Mouse (Mus musculus): Measurements from ENCODE around the gene Atp6v0e. TPM values are rescaled to one million over a fixed set of nuclear protein-coding genes. Genes with fewer than 3 reads are reported as not detected.

Atp6v0e gene
- polyA plus RNA-seq, 1 experiment: 354 TPM

GRCm38 (mm10) chr17:26637851-26638250, 25.2 kb upstream of the Atp6v0e start:
- H3K27ac ChIP-seq (ENCODE audit: control insufficient read depth, insufficient read depth, low read length): no peak overlapping the region

GRCm38 (mm10) chr17:26638655-26639054, 24.4 kb upstream of the Atp6v0e start:
- no peak overlapping the region for H3K4me3 ChIP-seq (ENCODE audit: control insufficient read depth, insufficient read depth, low read length)
- no peaks in the 10 kb centered on the region for H3K27me3 ChIP-seq (ENCODE audit: control insufficient read depth, insufficient read depth, low read length)
- no peaks in the 10 kb centered on the region for H3K4me1 ChIP-seq (replicated peaks; ENCODE audit: control insufficient read depth, insufficient read depth, low read length)
- peak; percentile 69 for DNase-seq
- WGBS: 24% methylated on average over 7 of the region's 7 CpGs
- no peak overlapping the region for H3K27ac ChIP-seq (ENCODE audit: control insufficient read depth, insufficient read depth, low read length)
- TF ChIP-seq CTCF (IDR thresholded peaks at IDR 0.05; ENCODE audit: borderline replicate concordance, control insufficient read depth, extremely low read depth, insufficient read depth, low read length, poor library complexity) (peak; percentile 94), POLR2A (IDR thresholded peaks at IDR 0.05; ENCODE audit: control insufficient read depth, extremely low read depth, insufficient read depth, low read length, poor library complexity) (no peak)
- no peaks in the 10 kb centered on the region; the same call in 1 of the 2 replicates for H3K36me3 ChIP-seq (ENCODE audit: control insufficient read depth, insufficient read depth, low read length)

More at GRCm38 (mm10) chr17:26637851-26638250, 25.2 kb upstream of the Atp6v0e start:
- WGBS: 97% methylated on average over 4 of the region's 4 CpGs
- no peaks in the 10 kb centered on the region for H3K27me3 ChIP-seq (ENCODE audit: control insufficient read depth, insufficient read depth, low read length)
- TF ChIP-seq POLR2A (IDR thresholded peaks at IDR 0.05; ENCODE audit: control insufficient read depth, extremely low read depth, insufficient read depth, low read length, poor library complexity) (no peak), CTCF (IDR thresholded peaks at IDR 0.05; ENCODE audit: borderline replicate concordance, control insufficient read depth, extremely low read depth, insufficient read depth, low read length, poor library complexity) (no peak)
- no peak for DNase-seq
- H3K36me3 ChIP-seq (ENCODE audit: control insufficient read depth, insufficient read depth, low read length): no peaks in the 10 kb centered on the region
- no peak overlapping the region for H3K4me3 ChIP-seq (ENCODE audit: control insufficient read depth, insufficient read depth, low read length)
- H3K4me1 ChIP-seq (replicated peaks; ENCODE audit: control insufficient read depth, insufficient read depth, low read length): no peaks in the 10 kb centered on the region

GRCm38 (mm10) chr17:26639791-26640190, 23.2 kb upstream of the Atp6v0e start:
- H3K4me3 ChIP-seq (ENCODE audit: control insufficient read depth, insufficient read depth, low read length): no peak overlapping the region
- H3K36me3 ChIP-seq (ENCODE audit: control insufficient read depth, insufficient read depth, low read length): no peaks in the 10 kb centered on the region; the same call in 1 of the 2 replicates
- no peaks in the 10 kb centered on the region for H3K27me3 ChIP-seq (ENCODE audit: control insufficient read depth, insufficient read depth, low read length)
- DNase-seq: no peak
- TF ChIP-seq POLR2A (IDR thresholded peaks at IDR 0.05; ENCODE audit: control insufficient read depth, extremely low read depth, insufficient read depth, low read length, poor library complexity): no peak
- no peak for TF ChIP-seq CTCF (IDR thresholded peaks at IDR 0.05; ENCODE audit: borderline replicate concordance, control insufficient read depth, extremely low read depth, insufficient read depth, low read length, poor library complexity)
- H3K4me1 ChIP-seq (replicated peaks; ENCODE audit: control insufficient read depth, insufficient read depth, low read length): no peaks in the 10 kb centered on the region
- WGBS: 82% methylated on average over 2 of the region's 2 CpGs
- no peak overlapping the region for H3K27ac ChIP-seq (ENCODE audit: control insufficient read depth, insufficient read depth, low read length)

- no peak for DNase-seq
- Histone ChIP-seq H3K27ac (ENCODE audit: control insufficient read depth, insufficient read depth, low read length) (no peak overlapping the region), H3K36me3 (ENCODE audit: control insufficient read depth, insufficient read depth, low read length) (no peaks in the 10 kb centered on the region; the same call in 1 of the 2 replicates), H3K4me1 (replicated peaks; ENCODE audit: control insufficient read depth, insufficient read depth, low read length) (no peaks in the 10 kb centered on the region), H3K4me3 (ENCODE audit: control insufficient read depth, insufficient read depth, low read length) (no peak overlapping the region), H3K27me3 (ENCODE audit: control insufficient read depth, insufficient read depth, low read length) (no peaks in the 10 kb centered on the region)
- TF ChIP-seq CTCF (IDR thresholded peaks at IDR 0.05; ENCODE audit: borderline replicate concordance, control insufficient read depth, extremely low read depth, insufficient read depth, low read length, poor library complexity): no peak
- TF ChIP-seq POLR2A (IDR thresholded peaks at IDR 0.05; ENCODE audit: control insufficient read depth, extremely low read depth, insufficient read depth, low read length, poor library complexity): no peak
- 97% methylated on average over 3 of the region's 3 CpGs for WGBS
These were observed 22.7 kb upstream of the Atp6v0e start for GRCm38 (mm10) chr17:26640286-26640740.

GRCm38 (mm10) chr17:26643456-26643855, 19.6 kb upstream of the Atp6v0e start:
- WGBS: 99% methylated on average over 8 of the region's 8 CpGs

GRCm38 (mm10) chr17:26643993-26644392, 19.0 kb upstream of the Atp6v0e start:
- no peak for DNase-seq
- TF ChIP-seq POLR2A (IDR thresholded peaks at IDR 0.05; ENCODE audit: control insufficient read depth, extremely low read depth, insufficient read depth, low read length, poor library complexity) (no peak), CTCF (IDR thresholded peaks at IDR 0.05; ENCODE audit: borderline replicate concordance, control insufficient read depth, extremely low read depth, insufficient read depth, low read length, poor library complexity) (no peak)
- Histone ChIP-seq H3K4me1 (replicated peaks; ENCODE audit: control insufficient read depth, insufficient read depth, low read length) (no peaks in the 10 kb centered on the region), H3K27me3 (ENCODE audit: control insufficient read depth, insufficient read depth, low read length) (no peaks in the 10 kb centered on the region), H3K36me3 (ENCODE audit: control insufficient read depth, insufficient read depth, low read length) (no peaks in the 10 kb centered on the region; the same call in 1 of the 2 replicates), H3K4me3 (ENCODE audit: control insufficient read depth, insufficient read depth, low read length) (no peak overlapping the region), H3K27ac (ENCODE audit: control insufficient read depth, insufficient read depth, low read length) (no peak overlapping the region)
- WGBS: 93% methylated on average over 2 of the region's 2 CpGs

More at GRCm38 (mm10) chr17:26643456-26643855, 19.6 kb upstream of the Atp6v0e start:
- Histone ChIP-seq H3K27ac (ENCODE audit: control insufficient read depth, insufficient read depth, low read length) (no peak overlapping the region), H3K4me3 (ENCODE audit: control insufficient read depth, insufficient read depth, low read length) (no peak overlapping the region), H3K4me1 (replicated peaks; ENCODE audit: control insufficient read depth, insufficient read depth, low read length) (no peaks in the 10 kb centered on the region), H3K36me3 (ENCODE audit: control insufficient read depth, insufficient read depth, low read length) (no peaks in the 10 kb centered on the region; the same call in 1 of the 2 replicates), H3K27me3 (ENCODE audit: control insufficient read depth, insufficient read depth, low read length) (no peaks in the 10 kb centered on the region)
- TF ChIP-seq CTCF (IDR thresholded peaks at IDR 0.05; ENCODE audit: borderline replicate concordance, control insufficient read depth, extremely low read depth, insufficient read depth, low read length, poor library complexity): no peak
- no peak for TF ChIP-seq POLR2A (IDR thresholded peaks at IDR 0.05; ENCODE audit: control insufficient read depth, extremely low read depth, insufficient read depth, low read length, poor library complexity)
- no peak for DNase-seq
